In genomic region chr12:12942364-12943050, GRCm38 (mm10) we compare ENCODE assay signal across 8 mouse cellular contexts. TPM values are rescaled to one million over a fixed set of nuclear protein-coding genes. Genes with fewer than 3 reads are reported as not detected.
DNase-seq lines count a peak whose midpoint lies in the region; ATAC-seq lines count a peak whose summit lies in the region.

No protein-coding gene starts in this region.

- H3K4me3 ChIP-seq in intestine, embryonic 16.5 days (ENCODE audit: low read length), result peak overlapping the region; percentile 92

- H3K27ac ChIP-seq in intestine, embryonic 16.5 days (ENCODE audit: low read length), result peak overlapping the region; percentile 86

- H3K36me3 ChIP-seq in intestine, embryonic 16.5 days (ENCODE audit: control insufficient read depth, insufficient read depth, low read length), result peaks cover 3% of the 10 kb centered on the region; the same call in 1 of the 2 replicates

- ATAC-seq in intestine, embryonic 16.5 days, result peak; percentile 55
- ATAC-seq in inflammation-experienced regulatory T-cells, adult 6 months, result no peak

- no peaks in the 10 kb centered on the region for H3K27me3 ChIP-seq in intestine, embryonic 16.5 days (replicated peaks; ENCODE audit: control insufficient read depth, insufficient read depth, low read length)

- WGBS in intestine, embryonic 16.5 days, result 2% methylated on average over 47 of the region's 47 CpGs

- H3K9me3 ChIP-seq in intestine, embryonic 16.5 days (ENCODE audit: control insufficient read depth, low read length), result no peaks in the 10 kb centered on the region

- intact Hi-C loops in left cerebral cortex, postnatal 36 days (cut with DNase I), result loop anchor here (1.0 to 5.0 kb wide), 3 partner anchors 160 to 521 kb away; no protein-coding TSS in a partner anchor

- H3K9ac ChIP-seq in intestine, embryonic 16.5 days (ENCODE audit: low read depth, low read length), result peak overlapping the region; percentile 91

- H3K4me2 ChIP-seq in intestine, embryonic 16.5 days (ENCODE audit: low read depth, low read length), result peak overlapping the region; percentile 86

- peaks cover 4% of the 10 kb centered on the region; the same call in 1 of the 2 replicates for H3K4me1 ChIP-seq in intestine, embryonic 16.5 days (ENCODE audit: control insufficient read depth, insufficient read depth, low read length)

- peak; percentile 88 for DNase-seq in adrenal gland, postnatal 10 days
- DNase-seq in embryo, embryonic 11 days, result peak; percentile 96
- DNase-seq in gastrocnemius, postnatal 4 days (ENCODE audit: low spot score in 2 of 2), result peak; percentile 73 to 87
- peak; percentile 86 for DNase-seq in left cerebral cortex, postnatal 36 days (ENCODE audit: low spot score in 2 of 2)
- DNase-seq in mesoderm, embryonic 11.5 days (ENCODE audit: low read depth, low spot score), result peak; percentile 92
- DNase-seq in right cerebral cortex, postnatal 4 days, result peak; percentile 86

RNA-seq across cellular contexts. Expression of gene Mycn, which starts 0.8 kb away (rescaled TPM):
- total RNA-seq in adrenal gland, postnatal 10 days (2021), result 1 to 10 TPM; 8.3 to 9.5 TPM
- 1 to 10 TPM; 6.1 to 7.9 TPM for total RNA-seq in gastrocnemius, postnatal 4 days (2021)
- polyA plus RNA-seq in intestine, embryonic 16.5 days (2015; fragmentation: Nextera tagmentation; extraction: Ambion mirVana), result 60.7 and 66.4 TPM in 2 replicates
- total RNA-seq in left cerebral cortex, postnatal 36 days (2021), result 10 to 100 TPM in 1 of 2 experiments, 1 to 10 TPM in 1; 9.8 to 12.7 TPM
- polyA plus RNA-seq in inflammation-experienced regulatory T-cells, adult 6 months (2017; shearing (Covaris generic)), result not detected
